Mouse (Mus musculus): ENCODE measurements around the gene Cib3. TPM values are rescaled to one million over a fixed set of nuclear protein-coding genes. Genes with fewer than 3 reads are reported as not detected.
A peak's percentile ranks its signal among the peaks of the same experiment; 100 is the strongest.

Gene Cib3
- polyA plus RNA-seq, 1 experiment from 2014 or later, result not detected

DNA sequence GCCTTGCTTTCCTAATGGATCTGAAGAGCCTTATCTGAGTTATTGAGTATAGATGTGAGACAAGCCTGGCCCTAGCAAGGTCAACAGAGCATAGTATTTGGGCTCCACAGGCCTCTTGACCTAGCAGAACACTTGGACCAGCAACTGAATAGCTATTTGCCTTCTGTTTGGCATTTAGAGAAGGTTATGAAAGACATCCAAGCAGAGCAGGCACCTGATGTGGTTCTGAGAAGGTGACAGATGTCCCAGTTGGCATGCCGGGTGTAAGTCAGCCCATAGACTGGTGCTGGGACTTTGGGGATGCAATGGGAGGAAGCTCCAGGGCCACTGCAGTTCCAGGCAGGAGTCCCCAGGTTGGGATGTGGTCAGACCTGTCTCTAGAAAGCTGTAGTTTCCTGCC is 29.6 kb upstream of the Cib3 start:
- Histone ChIP-seq H3K36me3 (replicated peaks; ENCODE audit: control insufficient read depth, insufficient read depth) (peaks cover 21% of the 10 kb centered on the region), H3K27me3 (ENCODE audit: control insufficient read depth, insufficient read depth, low read length) (no peaks in the 10 kb centered on the region), H3K4me3 (replicated peaks; ENCODE audit: low read length) (no peak overlapping the region), H3K9ac (no peak overlapping the region), H3K4me2 (replicated peaks) (no peak overlapping the region), H3K9me3 (ENCODE audit: control insufficient read depth, low read length) (no peaks in the 10 kb centered on the region), H3K27ac (no peak overlapping the region), H3K4me1 (replicated peaks; ENCODE audit: control insufficient read depth, insufficient read depth, low read length) (peaks cover 14% of the 10 kb centered on the region)
- WGBS, result 95% methylated on average over 1 of the region's 1 CpGs
- ATAC-seq (ENCODE audit: low FRiP score) (no peak), DNase-seq (ENCODE audit: low spot score) (no peak)

DNA sequence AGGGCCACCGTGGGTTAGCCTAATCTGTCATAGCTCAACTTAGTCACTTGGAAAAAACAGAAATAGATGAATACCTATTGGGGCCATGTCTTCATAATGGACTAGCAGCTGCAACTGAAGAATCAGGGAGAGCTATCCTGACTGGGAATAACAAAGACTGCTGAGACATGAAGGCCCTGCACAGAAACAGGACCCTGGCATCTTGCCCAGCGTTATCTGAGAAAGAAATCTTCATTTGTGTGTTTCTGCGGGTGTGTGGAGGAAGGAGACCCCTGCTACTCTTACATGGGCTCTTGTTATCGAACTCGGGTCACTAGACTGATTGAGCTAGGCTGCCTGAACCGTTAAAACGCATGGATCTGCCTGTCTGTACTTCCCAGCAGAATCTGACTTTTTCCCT is 28.3 kb upstream of the Cib3 start:
- Histone ChIP-seq H3K27me3 (ENCODE audit: control insufficient read depth, insufficient read depth, low read length) (no peaks in the 10 kb centered on the region), H3K4me1 (replicated peaks; ENCODE audit: control insufficient read depth, insufficient read depth, low read length) (peaks cover 14% of the 10 kb centered on the region), H3K27ac (no peak overlapping the region), H3K9ac (peak overlapping the region; percentile 59), H3K36me3 (replicated peaks; ENCODE audit: control insufficient read depth, insufficient read depth) (peaks cover 17% of the 10 kb centered on the region), H3K4me3 (replicated peaks; ENCODE audit: low read length) (peak overlapping the region; percentile 59), H3K4me2 (replicated peaks) (peak overlapping the region; percentile 52), H3K9me3 (ENCODE audit: control insufficient read depth, low read length) (no peaks in the 10 kb centered on the region)
- DNase-seq (ENCODE audit: low spot score) (no peak), ATAC-seq (ENCODE audit: low FRiP score) (no peak)
- WGBS, result 64% methylated on average over 7 of the region's 7 CpGs

DNA sequence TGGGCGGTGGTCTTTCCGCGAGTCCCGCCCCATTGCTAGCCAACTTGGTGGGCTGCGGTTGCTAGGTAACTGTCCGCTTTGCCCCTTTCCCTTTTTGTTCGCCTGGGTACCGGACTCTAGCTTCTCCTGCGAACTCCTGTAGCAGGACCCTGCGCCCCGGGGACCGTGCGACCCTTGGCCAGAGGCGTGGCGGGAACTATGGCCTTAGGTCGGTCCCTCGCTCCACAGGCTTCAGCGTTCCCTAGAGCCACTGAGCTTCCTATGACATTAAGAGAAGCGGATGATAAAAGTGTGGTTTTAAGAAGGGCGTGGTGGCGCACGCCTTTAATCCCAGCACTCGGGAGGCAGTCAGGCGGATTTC is 27.7 kb upstream of the Cib3 start:
- H3K4me3 ChIP-seq (replicated peaks; ENCODE audit: low read length), result peak overlapping the region; percentile 59
- H3K27me3 ChIP-seq (ENCODE audit: control insufficient read depth, insufficient read depth, low read length), result no peaks in the 10 kb centered on the region
- WGBS, result under 1% methylated on average over 24 of the region's 24 CpGs
- H3K36me3 ChIP-seq (replicated peaks; ENCODE audit: control insufficient read depth, insufficient read depth), result peaks cover 13% of the 10 kb centered on the region
- DNase-seq (ENCODE audit: low spot score) (no peak), ATAC-seq (ENCODE audit: low FRiP score) (no peak)
- peak overlapping the region; percentile 92 for H3K27ac ChIP-seq
- peak overlapping the region; percentile 52 for H3K4me2 ChIP-seq (replicated peaks)
- H3K9me3 ChIP-seq (ENCODE audit: control insufficient read depth, low read length), result no peaks in the 10 kb centered on the region
- H3K9ac ChIP-seq, result peak overlapping the region; percentile 59
- H3K4me1 ChIP-seq (replicated peaks; ENCODE audit: control insufficient read depth, insufficient read depth, low read length), result peaks cover 14% of the 10 kb centered on the region

DNA sequence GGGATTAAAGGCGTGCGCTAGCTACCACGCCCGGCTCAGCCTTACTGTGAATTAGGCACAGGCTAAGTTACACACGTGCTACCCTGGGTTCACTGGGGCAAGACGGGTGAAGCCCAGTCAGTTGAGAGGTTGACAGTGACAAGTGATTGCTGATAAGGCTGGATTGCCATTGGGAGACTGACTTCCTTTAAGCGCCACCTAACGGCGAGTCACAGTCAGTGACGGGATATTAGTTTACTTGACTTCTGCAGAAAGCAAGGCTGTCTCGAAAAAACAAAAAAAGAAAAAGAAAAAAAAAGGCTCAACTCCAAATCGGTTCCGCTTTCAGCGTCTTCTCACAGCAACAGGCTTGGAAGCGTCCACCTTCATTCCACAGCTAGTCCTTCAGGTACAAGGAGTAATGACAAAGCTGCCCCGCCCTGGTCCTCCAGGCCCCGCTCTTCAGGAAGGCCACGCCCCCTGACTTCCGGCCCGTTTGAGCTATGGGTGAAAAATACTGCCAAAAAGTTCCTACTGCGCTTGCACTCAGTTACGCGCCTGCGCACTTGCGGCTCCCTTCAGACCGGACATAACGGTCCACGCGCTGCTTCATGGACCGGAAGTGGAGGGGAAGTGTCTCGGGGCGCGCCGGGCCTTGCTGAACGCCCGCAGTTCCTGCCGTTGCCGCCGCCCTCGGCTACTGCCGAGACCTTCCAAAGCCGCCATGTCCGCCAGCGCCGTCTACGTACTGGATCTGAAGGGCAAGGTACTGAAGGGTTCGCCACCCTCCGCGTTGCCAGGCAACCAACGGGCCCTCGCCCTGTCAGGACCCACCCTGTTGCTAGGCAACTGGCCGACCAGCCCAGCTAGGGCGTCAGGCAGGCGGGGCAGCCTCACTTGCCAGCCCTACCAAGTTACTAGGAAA is 27.1 kb upstream of the Cib3 start, which contains the start of gene Ap1m1:
TSS of gene Ap1m1 (plus strand) at position 520 of the 904 bp plus-strand sequence.
- H3K36me3 ChIP-seq (replicated peaks; ENCODE audit: control insufficient read depth, insufficient read depth), result peaks cover 10% of the 10 kb centered on the region
- WGBS, result under 1% methylated on average over 54 of the region's 54 CpGs
- H3K4me1 ChIP-seq (replicated peaks; ENCODE audit: control insufficient read depth, insufficient read depth, low read length), result peaks cover 14% of the 10 kb centered on the region
- DNase-seq (ENCODE audit: low spot score) (peak; percentile 98), ATAC-seq (ENCODE audit: low FRiP score) (peak; percentile 96)
- H3K9ac ChIP-seq, result peak within 1 kb of the TSS; percentile 59
- H3K4me2 ChIP-seq (replicated peaks), result peak within 1 kb of the TSS; percentile 52
- peak within 1 kb of the TSS; percentile 59 for H3K4me3 ChIP-seq (replicated peaks; ENCODE audit: low read length)
- no peaks in the 10 kb centered on the region for H3K27me3 ChIP-seq (ENCODE audit: control insufficient read depth, insufficient read depth, low read length)
- H3K27ac ChIP-seq, result peak within 1 kb of the TSS; percentile 92
- H3K9me3 ChIP-seq (ENCODE audit: control insufficient read depth, low read length), result no peaks in the 10 kb centered on the region

DNA sequence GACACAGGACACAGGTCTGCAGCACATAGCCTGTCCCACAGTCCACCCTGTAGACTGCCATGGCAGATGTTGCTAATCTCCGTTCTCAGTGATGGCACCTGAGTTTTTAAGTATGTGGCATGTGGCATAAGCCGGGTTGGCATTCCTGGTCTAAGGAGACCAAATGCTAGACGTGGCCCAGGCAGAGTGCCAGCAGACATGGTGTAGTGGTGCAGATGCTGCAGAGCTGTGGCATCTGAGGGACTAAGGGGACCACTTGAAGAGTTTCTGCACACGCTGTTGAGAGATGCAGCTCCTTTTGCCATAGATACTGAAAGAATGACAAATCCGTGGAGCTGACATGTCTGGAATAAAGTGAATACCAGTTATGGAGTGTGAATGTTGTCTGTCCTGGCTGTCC is 10.0 kb upstream of the Cib3 start:
- DNase-seq (ENCODE audit: low spot score), result no peak
- Histone ChIP-seq H3K36me3 (replicated peaks; ENCODE audit: control insufficient read depth, insufficient read depth) (peaks cover 30% of the 10 kb centered on the region), H3K27ac (no peak overlapping the region), H3K4me3 (replicated peaks; ENCODE audit: low read length) (no peak overlapping the region), H3K9me3 (ENCODE audit: control insufficient read depth, low read length) (no peaks in the 10 kb centered on the region), H3K27me3 (ENCODE audit: control insufficient read depth, insufficient read depth, low read length) (no peaks in the 10 kb centered on the region), H3K4me2 (replicated peaks) (no peak overlapping the region), H3K4me1 (replicated peaks; ENCODE audit: control insufficient read depth, insufficient read depth, low read length) (peaks cover 12% of the 10 kb centered on the region), H3K9ac (no peak overlapping the region)
- WGBS, result 95% methylated on average over 5 of the region's 5 CpGs
- ATAC-seq (ENCODE audit: low FRiP score), result no peak

DNA sequence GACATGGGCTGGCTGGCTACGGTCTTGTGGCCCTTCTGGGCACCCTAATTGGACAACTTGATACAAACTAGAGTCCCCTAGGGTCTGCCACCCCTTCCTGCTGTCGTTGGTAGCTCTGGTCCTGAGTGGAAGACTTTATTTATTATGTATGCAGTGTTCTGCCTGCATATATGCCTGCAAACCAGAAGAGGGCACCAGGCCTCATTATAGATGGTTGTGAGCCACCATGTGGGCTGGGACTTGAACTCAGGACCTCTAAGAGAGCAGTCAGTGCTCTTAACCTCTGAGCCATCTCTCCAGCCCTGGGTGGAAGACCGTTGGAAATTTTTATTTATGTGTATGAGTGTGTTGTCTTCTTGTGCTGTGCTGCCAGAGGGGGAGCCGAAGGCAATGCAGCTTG is 8.1 kb upstream of the Cib3 start:
- Histone ChIP-seq H3K36me3 (replicated peaks; ENCODE audit: control insufficient read depth, insufficient read depth) (peaks cover 30% of the 10 kb centered on the region), H3K9me3 (ENCODE audit: control insufficient read depth, low read length) (no peaks in the 10 kb centered on the region), H3K4me2 (replicated peaks) (peak overlapping the region; percentile 91), H3K27me3 (ENCODE audit: control insufficient read depth, insufficient read depth, low read length) (0 out of 2 replicates have a peak, but pooled peaks cover 6% of the 10 kb centered on the region), H3K4me1 (replicated peaks; ENCODE audit: control insufficient read depth, insufficient read depth, low read length) (peaks cover 12% of the 10 kb centered on the region), H3K9ac (no peak overlapping the region), H3K4me3 (replicated peaks; ENCODE audit: low read length) (peak overlapping the region; percentile 87), H3K27ac (no peak overlapping the region)
- ATAC-seq (ENCODE audit: low FRiP score) (no peak), DNase-seq (ENCODE audit: low spot score) (no peak)
- WGBS, result 80% methylated on average over 4 of the region's 4 CpGs

DNA sequence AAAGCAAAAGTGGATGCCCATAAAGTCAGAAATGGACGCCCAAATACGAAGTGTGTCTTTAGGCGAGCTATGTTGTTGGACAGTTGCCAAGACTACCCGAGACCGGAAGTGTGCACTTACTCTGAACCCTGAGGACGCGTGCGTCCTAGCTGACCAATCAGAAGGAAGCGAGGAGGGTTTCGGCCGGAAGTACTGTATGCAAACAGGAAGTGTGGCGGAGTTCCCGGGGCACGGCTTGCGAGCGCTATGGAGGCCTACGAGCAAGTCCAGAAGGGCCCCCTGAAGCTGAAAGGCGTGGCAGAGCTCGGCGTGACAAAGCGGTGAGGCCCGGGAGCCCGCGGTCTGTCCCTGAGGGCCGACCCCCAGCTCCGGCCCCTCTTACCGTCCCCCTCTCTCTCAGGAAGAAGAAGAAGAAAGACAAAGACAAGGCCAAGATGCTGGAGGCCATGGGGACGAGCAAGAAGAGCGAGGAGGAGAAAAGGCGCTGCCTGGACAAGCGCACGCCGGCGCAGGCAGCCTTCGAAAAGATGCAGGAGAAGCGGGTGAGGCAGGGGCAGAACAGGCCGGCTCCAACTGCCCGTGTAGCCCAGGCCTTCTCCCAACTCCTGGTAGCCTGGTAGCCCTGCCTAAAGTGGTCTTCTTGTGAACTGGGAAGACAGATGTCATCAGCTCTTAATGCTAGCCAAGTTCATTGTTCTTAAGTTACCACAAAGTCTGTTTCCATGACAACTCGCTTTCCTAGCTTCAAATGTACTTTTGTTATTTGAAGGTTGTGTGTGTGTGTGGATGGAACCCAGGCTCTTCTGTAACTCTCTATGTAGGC is 7.1 kb upstream of the Cib3 start, which contains the start of gene Fam32a:
TSS of gene Fam32a (plus strand) at position 190 of the 823 bp plus-strand sequence.
- peak within 1 kb of the TSS; percentile 72 for H3K27ac ChIP-seq
- H3K9me3 ChIP-seq (ENCODE audit: control insufficient read depth, low read length), result no peaks in the 10 kb centered on the region
- H3K36me3 ChIP-seq (replicated peaks; ENCODE audit: control insufficient read depth, insufficient read depth), result peaks cover 30% of the 10 kb centered on the region
- ATAC-seq (ENCODE audit: low FRiP score) (peak; percentile 97), DNase-seq (ENCODE audit: low spot score) (peak; percentile 95)
- peaks cover 12% of the 10 kb centered on the region for H3K4me1 ChIP-seq (replicated peaks; ENCODE audit: control insufficient read depth, insufficient read depth, low read length)
- WGBS, result 13% methylated on average over 39 of the region's 39 CpGs
- H3K9ac ChIP-seq, result peak within 1 kb of the TSS; percentile 76
- peak within 1 kb of the TSS; percentile 91 for H3K4me2 ChIP-seq (replicated peaks)
- H3K4me3 ChIP-seq (replicated peaks; ENCODE audit: low read length), result peak within 1 kb of the TSS; percentile 87
- 0 out of 2 replicates have a peak, but pooled peaks cover 6% of the 10 kb centered on the region for H3K27me3 ChIP-seq (ENCODE audit: control insufficient read depth, insufficient read depth, low read length)

DNA sequence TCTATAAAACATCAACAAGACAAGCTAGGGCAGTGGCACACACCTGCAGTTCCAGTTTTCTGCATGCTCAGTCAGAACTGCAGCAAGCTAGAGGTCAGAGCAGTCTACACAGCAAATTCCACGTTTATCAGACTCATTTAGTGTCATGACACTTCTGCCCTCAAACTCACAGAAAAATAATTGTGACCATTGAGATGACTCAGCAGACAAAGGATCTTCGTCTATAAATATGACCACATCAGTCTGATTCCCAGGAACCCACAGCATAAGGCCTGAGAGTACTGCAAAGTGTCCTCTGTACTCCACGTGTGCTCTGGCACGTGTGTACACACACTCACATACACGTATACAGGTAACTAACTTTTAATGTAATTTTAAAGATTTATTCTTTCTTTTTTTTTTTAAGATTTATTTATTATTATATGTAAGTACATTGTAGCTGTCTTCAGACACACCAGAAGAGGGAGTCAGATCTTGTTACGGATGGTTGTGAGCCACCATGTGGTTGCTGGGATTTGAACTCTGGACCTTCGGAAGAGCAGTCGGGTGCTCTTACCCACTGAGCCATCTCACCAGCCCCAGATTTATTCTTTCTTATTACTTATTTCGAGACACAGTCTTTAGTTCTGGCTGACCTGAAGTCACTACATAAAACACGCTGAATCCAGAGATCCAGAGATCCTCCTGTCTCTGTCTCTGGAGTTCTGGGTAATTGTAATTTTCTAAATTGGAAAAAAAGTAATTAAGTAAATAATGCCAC is 6.3 kb upstream of the Cib3 start:
- Histone ChIP-seq H3K4me1 (replicated peaks; ENCODE audit: control insufficient read depth, insufficient read depth, low read length) (peaks cover 12% of the 10 kb centered on the region), H3K36me3 (replicated peaks; ENCODE audit: control insufficient read depth, insufficient read depth) (peaks cover 28% of the 10 kb centered on the region), H3K9ac (no peak overlapping the region), H3K27me3 (ENCODE audit: control insufficient read depth, insufficient read depth, low read length) (0 out of 2 replicates have a peak, but pooled peaks cover 6% of the 10 kb centered on the region), H3K27ac (no peak overlapping the region), H3K9me3 (ENCODE audit: control insufficient read depth, low read length) (no peaks in the 10 kb centered on the region), H3K4me3 (replicated peaks; ENCODE audit: low read length) (peak overlapping the region; percentile 87), H3K4me2 (replicated peaks) (peak overlapping the region; percentile 91)
- DNase-seq (ENCODE audit: low spot score) (no peak), ATAC-seq (ENCODE audit: low FRiP score) (peak; percentile 38)
- WGBS, result 80% methylated on average over 9 of the region's 10 CpGs
